Mouse (Mus musculus): ENCODE data around the gene Arid1b. TPM values are rescaled to one million over a fixed set of nuclear protein-coding genes. Genes with fewer than 3 reads are reported as not detected.

Arid1b gene
- polyA plus RNA-seq, 1 experiment from 2014 or later: 2.2 TPM

DNA sequence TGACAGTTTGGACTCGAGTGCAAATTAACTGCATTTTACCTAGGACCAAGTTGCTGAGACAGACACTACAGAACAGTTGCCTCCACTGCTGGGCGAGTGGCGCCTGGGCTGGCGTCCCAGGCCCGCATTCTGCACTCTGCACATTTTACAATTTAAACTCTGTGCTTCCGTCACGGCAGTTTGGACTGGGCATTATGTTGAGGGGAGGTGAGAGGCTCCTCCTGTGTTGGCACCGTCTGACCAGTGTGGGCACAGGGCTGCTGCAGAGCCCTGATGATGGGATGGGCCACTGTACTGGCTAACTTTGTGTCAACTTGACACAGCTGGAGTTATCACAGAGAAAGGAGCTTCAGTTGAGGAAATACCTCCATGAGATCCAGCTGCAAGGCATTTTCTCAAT lies 43.1 kb downstream of the Arid1b start:
- H3K36me3 ChIP-seq (replicated peaks; ENCODE audit: insufficient read depth, low read length): peaks cover 3% of the 10 kb centered on the region; the same call in 1 of the 2 replicates
- H3K4me3 ChIP-seq (ENCODE audit: low read depth, low read length): no peak overlapping the region
- no peak overlapping the region for H3K4me2 ChIP-seq (ENCODE audit: low read depth, low read length)
- DNase-seq (no peak), ATAC-seq (no peak)
- TF ChIP-seq EP300 (IDR thresholded peaks at IDR 0.05; ENCODE audit: low read depth) (no peak), CTCF (IDR thresholded peaks at IDR 0.05; ENCODE audit: low read depth) (no peak)
- no peak overlapping the region for H3K27ac ChIP-seq (ENCODE audit: low read depth)
- peaks cover 2% of the 10 kb centered on the region; the same call in 1 of the 2 replicates for H3K4me1 ChIP-seq (ENCODE audit: insufficient read depth)
- WGBS (ENCODE audit: insufficient replicate concordance): 84% methylated on average over 8 of the region's 8 CpGs
- H3K9me3 ChIP-seq (ENCODE audit: low read length): no peaks in the 10 kb centered on the region
- H3K9ac ChIP-seq (replicated peaks): no peak overlapping the region
- no peaks in the 10 kb centered on the region for H3K27me3 ChIP-seq (ENCODE audit: insufficient read depth, low read length)

DNA sequence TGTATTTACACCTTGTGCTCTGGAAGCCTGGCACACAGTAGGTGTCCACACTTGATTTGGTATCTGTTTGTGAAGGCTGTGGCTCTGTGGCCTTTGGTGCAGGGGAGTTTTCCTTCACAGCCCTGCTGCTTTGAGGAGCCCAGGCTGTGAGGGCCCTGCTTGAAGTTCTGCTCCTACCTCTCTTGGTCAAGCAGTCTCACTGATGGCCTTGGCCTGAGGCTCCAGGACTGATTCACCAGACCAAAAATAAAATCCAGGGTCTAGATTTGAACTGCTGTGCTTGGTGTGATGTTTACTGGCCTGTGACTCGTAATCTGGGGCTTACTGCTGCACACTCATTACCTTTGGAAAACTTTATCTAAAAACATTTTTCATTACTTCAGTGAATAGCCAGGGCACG lies 45.7 kb downstream of the Arid1b start:
- TF ChIP-seq EP300 (IDR thresholded peaks at IDR 0.05; ENCODE audit: low read depth) (no peak), CTCF (IDR thresholded peaks at IDR 0.05; ENCODE audit: low read depth) (no peak)
- ATAC-seq: no peak
- WGBS (ENCODE audit: insufficient replicate concordance): 77% methylated on average over 2 of the region's 2 CpGs

GRCm38 (mm10) chr17:5043871-5044270 lies 49.7 kb downstream of the Arid1b start:
- Histone ChIP-seq H3K27ac (ENCODE audit: low read depth) (no peak overlapping the region), H3K36me3 (replicated peaks; ENCODE audit: insufficient read depth, low read length) (peaks cover 3% of the 10 kb centered on the region; the same call in 1 of the 2 replicates), H3K27me3 (ENCODE audit: insufficient read depth, low read length) (no peaks in the 10 kb centered on the region), H3K4me1 (ENCODE audit: insufficient read depth) (no peaks in the 10 kb centered on the region), H3K9me3 (ENCODE audit: low read length) (no peaks in the 10 kb centered on the region), H3K9ac (replicated peaks) (no peak overlapping the region), H3K4me2 (ENCODE audit: low read depth, low read length) (no peak overlapping the region), H3K4me3 (ENCODE audit: low read depth, low read length) (no peak overlapping the region)
- TF ChIP-seq CTCF (IDR thresholded peaks at IDR 0.05; ENCODE audit: low read depth) (no peak), EP300 (IDR thresholded peaks at IDR 0.05; ENCODE audit: low read depth) (no peak)
- no peak for ATAC-seq
- WGBS (ENCODE audit: insufficient replicate concordance): 82% methylated on average over 7 of the region's 7 CpGs
- no peak for DNase-seq

More for the DNA sequence above, 45.7 kb downstream of the Arid1b start:
- no peaks in the 10 kb centered on the region for H3K4me1 ChIP-seq (ENCODE audit: insufficient read depth)
- H3K27ac ChIP-seq (ENCODE audit: low read depth): no peak overlapping the region
- H3K4me2 ChIP-seq (ENCODE audit: low read depth, low read length): no peak overlapping the region
- no peak for DNase-seq
- no peak overlapping the region for H3K4me3 ChIP-seq (ENCODE audit: low read depth, low read length)
- peaks cover 3% of the 10 kb centered on the region; the same call in 1 of the 2 replicates for H3K36me3 ChIP-seq (replicated peaks; ENCODE audit: insufficient read depth, low read length)
- no peaks in the 10 kb centered on the region for H3K27me3 ChIP-seq (ENCODE audit: insufficient read depth, low read length)
- H3K9ac ChIP-seq (replicated peaks): no peak overlapping the region
- no peaks in the 10 kb centered on the region for H3K9me3 ChIP-seq (ENCODE audit: low read length)

DNA sequence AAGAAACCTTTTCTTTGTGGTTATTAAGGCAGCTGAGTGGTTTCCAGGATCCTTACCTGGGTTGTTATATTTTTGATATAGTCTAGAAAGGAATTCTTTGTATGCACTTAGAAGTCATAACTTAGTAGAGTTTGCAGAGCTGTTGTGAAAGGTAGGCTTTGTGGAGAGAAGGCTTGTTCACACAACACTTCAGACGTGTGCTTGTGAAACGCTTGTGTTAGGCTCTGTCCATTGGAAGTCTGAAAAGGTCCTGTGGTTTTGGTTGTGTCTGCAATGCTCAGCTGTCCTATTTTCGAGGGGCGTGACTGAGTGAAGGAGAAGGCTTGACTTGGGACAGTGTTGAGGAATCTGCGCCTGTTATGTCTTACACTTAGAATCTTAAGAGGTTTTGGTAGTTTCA lies 51.5 kb downstream of the Arid1b start:
- DNase-seq (no peak), ATAC-seq (no peak)
- Histone ChIP-seq H3K27ac (ENCODE audit: low read depth) (no peak overlapping the region), H3K4me3 (ENCODE audit: low read depth, low read length) (no peak overlapping the region), H3K9me3 (ENCODE audit: low read length) (no peaks in the 10 kb centered on the region), H3K27me3 (ENCODE audit: insufficient read depth, low read length) (no peaks in the 10 kb centered on the region), H3K4me2 (ENCODE audit: low read depth, low read length) (no peak overlapping the region), H3K4me1 (ENCODE audit: insufficient read depth) (peaks cover 9% of the 10 kb centered on the region; the same call in 1 of the 2 replicates), H3K9ac (replicated peaks) (no peak overlapping the region), H3K36me3 (replicated peaks; ENCODE audit: insufficient read depth, low read length) (peaks cover 3% of the 10 kb centered on the region; the same call in 1 of the 2 replicates)
- TF ChIP-seq EP300 (IDR thresholded peaks at IDR 0.05; ENCODE audit: low read depth) (no peak), CTCF (IDR thresholded peaks at IDR 0.05; ENCODE audit: low read depth) (no peak)
- WGBS (ENCODE audit: insufficient replicate concordance): 70% methylated on average over 5 of the region's 5 CpGs

GRCm38 (mm10) chr17:5047373-5047772 lies 53.2 kb downstream of the Arid1b start:
- 85% methylated on average over 4 of the region's 4 CpGs for WGBS (ENCODE audit: insufficient replicate concordance)
- H3K9me3 ChIP-seq (ENCODE audit: low read length): no peaks in the 10 kb centered on the region
- H3K27me3 ChIP-seq (ENCODE audit: insufficient read depth, low read length): no peaks in the 10 kb centered on the region
- H3K4me2 ChIP-seq (ENCODE audit: low read depth, low read length): no peak overlapping the region
- peaks cover 17% of the 10 kb centered on the region; the same call in 1 of the 2 replicates for H3K4me1 ChIP-seq (ENCODE audit: insufficient read depth)
- ATAC-seq (no peak), DNase-seq (no peak)
- TF ChIP-seq CTCF (IDR thresholded peaks at IDR 0.05; ENCODE audit: low read depth): no peak
- no peak for TF ChIP-seq EP300 (IDR thresholded peaks at IDR 0.05; ENCODE audit: low read depth)
- no peak overlapping the region for H3K4me3 ChIP-seq (ENCODE audit: low read depth, low read length)
- no peak overlapping the region for H3K9ac ChIP-seq (replicated peaks)
- H3K27ac ChIP-seq (ENCODE audit: low read depth): no peak overlapping the region
- no peaks in the 10 kb centered on the region for H3K36me3 ChIP-seq (replicated peaks; ENCODE audit: insufficient read depth, low read length)

DNA sequence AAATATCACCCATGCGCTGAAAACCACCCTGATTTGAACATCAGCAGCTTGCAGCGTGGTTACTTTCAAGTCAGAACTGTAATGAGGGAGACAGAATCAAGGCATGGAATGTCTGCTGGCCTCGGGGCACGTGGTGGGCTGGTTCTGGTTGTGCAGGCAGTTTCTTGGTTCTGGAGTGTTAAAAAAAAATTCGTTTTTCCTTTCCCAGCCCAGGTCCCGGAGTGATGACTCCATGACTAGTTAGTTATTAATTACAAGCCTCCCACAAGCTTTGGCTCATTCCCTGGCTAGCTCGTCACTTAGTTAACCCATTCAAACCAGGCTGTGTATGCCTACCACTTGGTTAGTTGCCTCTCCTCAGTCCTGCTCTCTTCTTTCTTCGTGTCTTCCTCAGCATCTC lies 56.1 kb downstream of the Arid1b start:
- TF ChIP-seq CTCF (IDR thresholded peaks at IDR 0.05; ENCODE audit: low read depth): no peak
- TF ChIP-seq EP300 (IDR thresholded peaks at IDR 0.05; ENCODE audit: low read depth): no peak
- Histone ChIP-seq H3K9ac (replicated peaks) (no peak overlapping the region), H3K27me3 (ENCODE audit: insufficient read depth, low read length) (no peaks in the 10 kb centered on the region), H3K27ac (ENCODE audit: low read depth) (no peak overlapping the region), H3K4me2 (ENCODE audit: low read depth, low read length) (no peak overlapping the region), H3K9me3 (ENCODE audit: low read length) (no peaks in the 10 kb centered on the region), H3K36me3 (replicated peaks; ENCODE audit: insufficient read depth, low read length) (no peaks in the 10 kb centered on the region; the same call in 1 of the 2 replicates), H3K4me3 (ENCODE audit: low read depth, low read length) (no peak overlapping the region), H3K4me1 (ENCODE audit: insufficient read depth) (peaks cover 17% of the 10 kb centered on the region; the same call in 1 of the 2 replicates)
- DNase-seq (no peak), ATAC-seq (peak; percentile 61)
- WGBS (ENCODE audit: insufficient replicate concordance): 71% methylated on average over 8 of the region's 8 CpGs

Measured in liver, postnatal 0 days (tissue).